Mouse (Mus musculus): ENCODE measurements around the gene Sirt4.
"Not testable (repeated sequence)": the region's sequence is repeated elsewhere in the genome, so short reads cannot be mapped to it uniquely, and the experiment has no call there.

The Sirt4 gene

GRCm38 (mm10) chr5:115516081-115516907 is 31.8 kb upstream of the Sirt4 start:
- intact Hi-C loops (cut with DNase I): no loop called here

GRCm38 (mm10) chr5:115514896-115515587 is 30.5 kb upstream of the Sirt4 start:
- intact Hi-C loops (cut with DNase I): no loop called here

- intact Hi-C loops (cut with DNase I): no loop called here
Measured at GRCm38 (mm10) chr5:115514346-115514745, 29.8 kb upstream of the Sirt4 start.

- intact Hi-C loops (cut with DNase I): no loop called here
Measured at GRCm38 (mm10) chr5:115513721-115514120, 29.2 kb upstream of the Sirt4 start.

- intact Hi-C loops (cut with DNase I): no loop called here
Measured at GRCm38 (mm10) chr5:115513246-115513645, 28.7 kb upstream of the Sirt4 start.

- intact Hi-C loops (cut with DNase I): no loop called here
Measured at GRCm38 (mm10) chr5:115512375-115512774, 27.9 kb upstream of the Sirt4 start.

GRCm38 (mm10) chr5:115509790-115510689 is 25.5 kb upstream of the Sirt4 start:
- intact Hi-C loops (cut with DNase I): no loop called here

GRCm38 (mm10) chr5:115509321-115509761 is 24.8 kb upstream of the Sirt4 start:
- intact Hi-C loops (cut with DNase I): no loop called here

- intact Hi-C loops (cut with DNase I): no loop called here
Measured at GRCm38 (mm10) chr5:115508859-115509147, 24.3 kb upstream of the Sirt4 start.

- intact Hi-C loops (cut with DNase I): no loop called here
Measured at GRCm38 (mm10) chr5:115507981-115508858, 23.7 kb upstream of the Sirt4 start.

- intact Hi-C loops (cut with DNase I): no loop called here
Measured at GRCm38 (mm10) chr5:115507267-115507980, 22.9 kb upstream of the Sirt4 start.

GRCm38 (mm10) chr5:115506454-115507201 is 22.1 kb upstream of the Sirt4 start, which contains the start of gene Pxn:
Gene Pxn (plus strand): TSS chr5:115506676.
- intact Hi-C loops (cut with DNase I): loop anchor here (1.0 kb wide), 1 partner anchor 32 kb away; no protein-coding TSS in a partner anchor

GRCm38 (mm10) chr5:115505617-115506016 is 21.1 kb upstream of the Sirt4 start:
- intact Hi-C loops (cut with DNase I): loop anchor here (1.0 kb wide), 1 partner anchor 33 kb away; no protein-coding TSS in a partner anchor

- intact Hi-C loops (cut with DNase I): no loop called here
Measured at GRCm38 (mm10) chr5:115503035-115503434, 18.5 kb upstream of the Sirt4 start.

GRCm38 (mm10) chr5:115500383-115500935 is 15.9 kb upstream of the Sirt4 start:
- intact Hi-C loops (cut with DNase I): no loop called here

- intact Hi-C loops (cut with DNase I): no loop called here
Measured at GRCm38 (mm10) chr5:115498307-115499240, 14.0 kb upstream of the Sirt4 start.

- intact Hi-C loops (cut with DNase I): no loop called here
Measured at GRCm38 (mm10) chr5:115497033-115497432, 12.5 kb upstream of the Sirt4 start.

- intact Hi-C loops (cut with DNase I): not testable (repeated sequence)
Measured at GRCm38 (mm10) chr5:115495618-115496017, 11.1 kb upstream of the Sirt4 start.

Measured in adrenal gland (tissue).